Comparison of ENCODE assay signal across 8 mouse cellular contexts in genomic region chr16:31347581-31347980, GRCm38 (mm10). TPM values are rescaled to one million over a fixed set of nuclear protein-coding genes. Genes with fewer than 3 reads are reported as not detected.
DNase-seq lines count a peak whose midpoint lies in the region; ATAC-seq and TF ChIP-seq lines count a peak whose summit lies in the region.

No protein-coding gene starts in this region.

- no peak for TF ChIP-seq EP300 in liver, postnatal 0 days (IDR thresholded peaks at IDR 0.05; ENCODE audit: low read depth)

- WGBS in liver, postnatal 0 days (ENCODE audit: insufficient replicate concordance), result 20% methylated on average over 14 of the region's 14 CpGs

- H3K4me3 ChIP-seq in layer of hippocampus, adult 2 months, result peak overlapping the region; percentile 40
- no peak overlapping the region for H3K4me3 ChIP-seq in liver, postnatal 0 days (ENCODE audit: low read depth, low read length)

- H3K4me2 ChIP-seq in liver, postnatal 0 days (ENCODE audit: low read depth, low read length), result no peak overlapping the region

- no peak overlapping the region for H3K27ac ChIP-seq in layer of hippocampus, adult 2 months
- H3K27ac ChIP-seq in liver, postnatal 0 days (ENCODE audit: low read depth), result no peak overlapping the region

- peak; percentile 84 for TF ChIP-seq CTCF in layer of hippocampus, adult 2 months (conservative IDR thresholded peaks at IDR 0.05)
- peak; percentile 58 for TF ChIP-seq CTCF in liver, postnatal 0 days (IDR thresholded peaks at IDR 0.05; ENCODE audit: low read depth)

- H3K36me3 ChIP-seq in liver, postnatal 0 days (replicated peaks; ENCODE audit: insufficient read depth, low read length), result no peaks in the 10 kb centered on the region

- H3K4me1 ChIP-seq in liver, postnatal 0 days (ENCODE audit: insufficient read depth), result no peaks in the 10 kb centered on the region

- ATAC-seq in liver, postnatal 0 days, result no peak

- no peaks in the 10 kb centered on the region for H3K27me3 ChIP-seq in liver, postnatal 0 days (ENCODE audit: insufficient read depth, low read length)

- peak; percentile 54 for DNase-seq in Muller cell, postnatal 12 days (ENCODE audit: inconsistent ontology term)
- peak; percentile 43 for DNase-seq in cerebellum, adult 9-10 months
- peak; percentile 38 to 72 for DNase-seq in frontal cortex, postnatal 10 days (ENCODE audit: low spot score in 2 of 2)
- DNase-seq in heart, postnatal 4 days, result peak; percentile 76
- DNase-seq in layer of hippocampus, adult 2 months (ENCODE audit: low spot score in 2 of 2), result peak; percentile 69 to 75
- peak; percentile 28 for DNase-seq in liver, postnatal 0 days
- peak; percentile 72 for DNase-seq in retina, postnatal 1 day
- no peak for DNase-seq in thymus, adult 18-20 months

- H3K9me3 ChIP-seq in liver, postnatal 0 days (ENCODE audit: low read length), result no peaks in the 10 kb centered on the region

- H3K9ac ChIP-seq in liver, postnatal 0 days (replicated peaks), result no peak overlapping the region

RNA-seq across cellular contexts. Expression of gene Apod, which starts 33.0 kb away (rescaled TPM):
- under 1 TPM; 0.27 to 0.45 TPM for total RNA-seq in heart, postnatal 4 days (2021)
- total RNA-seq in layer of hippocampus, adult 2 months (2021), result 100 to 1,000 TPM; 107 to 123 TPM
- polyA plus RNA-seq in liver, postnatal 0 days (2015; fragmentation: Nextera tagmentation; extraction: Ambion mirVana), result 0.11 TPM in 2 replicates

Comparison
In these comparisons a context has a peak if more than half of its experiments do, and no peak if none do; other contexts are left out.
1. DNase-seq: peak in Muller cell, postnatal 12 days (single experiment), cerebellum, adult 9-10 months (single experiment), frontal cortex, postnatal 10 days (2 of 2), heart, postnatal 4 days (single experiment), layer of hippocampus, adult 2 months (2 of 2), liver, postnatal 0 days (single experiment) and retina, postnatal 1 day (single experiment); none in thymus, adult 18-20 months (0 of 2).
2. RNA of gene Apod, which starts 33.0 kb away (total RNA-seq): 107 to 123 TPM in layer of hippocampus, adult 2 months; 0.27 to 0.45 TPM in heart, postnatal 4 days; every median in the first group is over 10 times any median in the second.